Mouse (Mus musculus): ENCODE results near the gene Wdr38.

DNA sequence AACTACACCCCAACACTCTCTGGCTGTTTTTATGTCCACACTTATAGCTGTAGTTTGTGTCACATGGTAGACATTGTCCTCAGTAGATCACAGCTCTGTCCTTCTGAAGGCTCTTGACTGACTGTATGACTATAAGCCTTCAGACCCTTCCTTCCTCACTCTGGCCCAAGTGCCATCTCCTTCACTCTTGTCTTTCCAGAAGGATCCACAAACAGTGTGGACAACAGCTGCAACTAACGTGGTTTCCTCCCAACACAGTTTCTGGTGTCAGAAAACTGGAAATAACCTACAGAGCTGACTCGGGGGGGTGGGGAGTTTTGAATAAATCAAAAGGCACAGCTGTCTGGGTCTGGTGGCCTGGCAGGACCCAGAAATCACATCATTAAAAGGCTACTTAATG lies 41.2 kb upstream of the Wdr38 start:
- TF ChIP-seq CTCF (IDR thresholded peaks at IDR 0.05; ENCODE audit: control insufficient read depth, insufficient read depth, insufficient read length) = no peak
- no peak for TF ChIP-seq MAX (IDR thresholded peaks at IDR 0.05)
- TF ChIP-seq MYOG (IDR thresholded peaks at IDR 0.05; ENCODE audit: control insufficient read depth, extremely low read depth, insufficient read length) = no peak

Measured in C2C12 (cell line).